Mouse (Mus musculus): ENCODE measurements at regions not wholly inside any gene's neighbourhood (a gene's known extent, or its start where the extent isn't known, plus 50 kb on each side); places are given as distances from the start of the nearest gene placed in this dataset.

GRCm38 (mm10) chr12:35429473-35429872 is 105.4 kb downstream of the Ahr start:
- H3K36me3 ChIP-seq, result no peaks in the 10 kb centered on the region
- DNase-seq (ENCODE audit: low spot score), result no peak
- H3K4me3 ChIP-seq, result no peak overlapping the region
- 86% methylated on average over 1 of the region's 1 CpGs for whole genome bisulfite sequencing
- no peaks in the 10 kb centered on the region for H3K9me3 ChIP-seq (replicated peaks)
- no peaks in the 10 kb centered on the region for H3K4me1 ChIP-seq
- no peaks in the 10 kb centered on the region for H3K27me3 ChIP-seq (ENCODE audit: low read depth, poor library complexity, severe bottlenecking)
- H3K27ac ChIP-seq, result no peak overlapping the region

- Histone ChIP-seq H3K4me3 (no peak overlapping the region), H3K36me3 (no peaks in the 10 kb centered on the region), H3K9me3 (replicated peaks) (no peaks in the 10 kb centered on the region), H3K27ac (no peak overlapping the region), H3K27me3 (ENCODE audit: low read depth, poor library complexity, severe bottlenecking) (peaks cover 3% of the 10 kb centered on the region; the same call in 1 of the 2 replicates), H3K4me1 (peaks cover 7% of the 10 kb centered on the region; the same call in 1 of the 2 replicates)
- WGBS, result 85% methylated on average over 2 of the region's 2 CpGs
- DNase-seq (ENCODE audit: low spot score), result no peak
Measured at GRCm38 (mm10) chr12:35419206-35419605, 115.6 kb downstream of the Ahr start.

DNA sequence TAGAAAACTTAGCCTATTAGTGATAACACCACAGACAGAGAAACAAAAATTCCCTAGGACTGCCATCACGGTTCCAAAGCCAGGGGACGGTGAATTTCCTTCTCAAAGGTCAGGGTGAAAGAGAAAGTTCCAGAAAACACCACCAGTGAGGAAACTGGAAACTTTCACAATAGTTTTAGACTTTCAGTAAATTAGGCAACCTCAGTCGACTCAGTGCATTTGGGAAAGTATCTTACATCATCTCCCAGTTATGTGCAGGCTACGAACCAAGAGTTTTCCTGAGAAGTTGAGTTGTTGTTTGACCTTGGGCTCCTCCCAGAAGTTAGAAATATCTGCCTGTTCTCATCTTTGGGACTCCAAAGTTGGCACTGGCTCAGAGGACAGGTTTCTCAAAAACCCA is 116.9 kb downstream of the Ahr start:
- no peak overlapping the region for H3K27ac ChIP-seq
- peaks cover 7% of the 10 kb centered on the region; the same call in 1 of the 2 replicates for H3K4me1 ChIP-seq
- no peaks in the 10 kb centered on the region for H3K36me3 ChIP-seq
- no peaks in the 10 kb centered on the region for H3K9me3 ChIP-seq (replicated peaks)
- H3K27me3 ChIP-seq (ENCODE audit: low read depth, poor library complexity, severe bottlenecking), result peaks cover 3% of the 10 kb centered on the region; the same call in 1 of the 2 replicates
- no peak overlapping the region for H3K4me3 ChIP-seq
- 89% methylated on average over 4 of the region's 4 CpGs for WGBS
- DNase-seq (ENCODE audit: low spot score), result no peak

DNA sequence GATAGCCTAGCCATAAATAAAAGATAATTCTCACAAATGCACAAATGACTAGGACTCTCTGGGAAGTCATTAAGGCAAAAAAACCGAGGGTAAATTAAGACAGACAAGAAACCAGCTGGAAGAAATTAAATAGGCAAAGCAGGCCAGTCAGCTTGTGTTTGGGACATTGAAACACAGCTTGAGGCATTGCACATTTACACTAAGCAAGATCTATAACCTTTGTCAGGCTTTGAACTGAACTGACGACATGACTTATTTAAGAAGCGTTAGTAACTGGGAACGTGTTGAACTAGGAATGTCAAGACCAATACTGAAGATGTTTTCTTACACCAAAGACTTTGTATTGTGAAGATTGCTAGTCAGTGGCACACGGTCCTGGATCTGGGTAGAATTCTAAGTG is 118.3 kb downstream of the Ahr start:
- WGBS, result 32% methylated on average over 5 of the region's 5 CpGs
- no peak for DNase-seq (ENCODE audit: low spot score)
- peaks cover 3% of the 10 kb centered on the region; the same call in 1 of the 2 replicates for H3K27me3 ChIP-seq (ENCODE audit: low read depth, poor library complexity, severe bottlenecking)
- no peaks in the 10 kb centered on the region for H3K9me3 ChIP-seq (replicated peaks)
- H3K4me3 ChIP-seq, result no peak overlapping the region
- H3K4me1 ChIP-seq, result peaks cover 7% of the 10 kb centered on the region; the same call in 1 of the 2 replicates
- H3K27ac ChIP-seq, result no peak overlapping the region
- H3K36me3 ChIP-seq, result no peaks in the 10 kb centered on the region

GRCm38 (mm10) chr12:35412715-35413114 is 122.1 kb downstream of the Ahr start:
- 80% methylated on average over 3 of the region's 3 CpGs for WGBS
- Histone ChIP-seq H3K4me1 (peaks cover 7% of the 10 kb centered on the region; the same call in 1 of the 2 replicates), H3K9me3 (replicated peaks) (no peaks in the 10 kb centered on the region), H3K4me3 (no peak overlapping the region), H3K27me3 (ENCODE audit: low read depth, poor library complexity, severe bottlenecking) (no peaks in the 10 kb centered on the region), H3K36me3 (no peaks in the 10 kb centered on the region), H3K27ac (no peak overlapping the region)
- DNase-seq (ENCODE audit: low spot score), result no peak

- no peaks in the 10 kb centered on the region for H3K36me3 ChIP-seq
- H3K4me3 ChIP-seq, result no peak overlapping the region
- no peaks in the 10 kb centered on the region for H3K9me3 ChIP-seq (replicated peaks)
- no peaks in the 10 kb centered on the region for H3K4me1 ChIP-seq
- DNase-seq (ENCODE audit: low spot score), result no peak
- no peaks in the 10 kb centered on the region for H3K27me3 ChIP-seq (ENCODE audit: low read depth, poor library complexity, severe bottlenecking)
- 86% methylated on average over 3 of the region's 3 CpGs for WGBS
- H3K27ac ChIP-seq, result no peak overlapping the region
Measured at GRCm38 (mm10) chr12:35408461-35408860, 126.4 kb downstream of the Ahr start.

DNA sequence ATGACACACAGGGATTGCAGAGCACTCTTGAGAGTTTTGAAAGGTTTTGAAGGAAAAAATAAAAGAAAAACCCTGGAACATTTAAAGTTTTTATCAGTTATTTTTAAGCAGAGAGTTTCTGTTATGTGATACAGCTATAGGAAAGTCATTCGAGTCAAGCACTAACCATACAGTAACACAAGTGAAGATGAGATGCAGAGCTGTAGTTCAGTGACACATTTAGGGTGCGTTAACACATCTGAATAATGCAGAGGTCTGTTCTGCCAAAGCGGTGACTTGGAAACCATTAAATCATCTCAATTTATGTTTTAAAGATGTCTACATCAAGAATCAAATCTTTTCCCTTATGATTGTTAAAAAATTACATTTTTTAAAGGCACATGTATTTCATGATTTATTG is 126.8 kb downstream of the Ahr start:
- Histone ChIP-seq H3K27ac (no peak overlapping the region), H3K9me3 (replicated peaks) (no peaks in the 10 kb centered on the region), H3K36me3 (no peaks in the 10 kb centered on the region), H3K4me1 (no peaks in the 10 kb centered on the region), H3K27me3 (ENCODE audit: low read depth, poor library complexity, severe bottlenecking) (no peaks in the 10 kb centered on the region), H3K4me3 (no peak overlapping the region)
- no peak for DNase-seq (ENCODE audit: low spot score)
- WGBS, result 92% methylated on average over 3 of the region's 3 CpGs

DNA sequence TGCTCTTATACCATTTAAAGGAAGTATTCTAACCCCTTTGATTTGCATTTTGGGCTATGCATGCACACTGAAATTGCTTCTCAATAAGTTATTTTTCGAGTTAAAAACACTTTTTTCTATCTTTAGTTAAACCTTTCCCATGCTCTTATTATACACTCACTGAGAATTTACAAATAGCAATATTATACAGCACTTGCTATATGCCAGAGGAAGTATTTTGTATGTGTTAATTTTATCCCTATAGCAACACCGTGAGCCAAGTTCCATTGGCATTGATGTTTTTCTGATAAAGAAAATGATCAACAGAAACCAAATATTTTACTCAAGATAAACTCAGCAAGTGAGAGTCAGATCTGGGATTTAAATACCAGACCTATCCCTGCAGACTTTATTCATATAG is 133.0 kb downstream of the Ahr start:
- Histone ChIP-seq H3K27ac (no peak overlapping the region), H3K4me3 (no peak overlapping the region), H3K4me1 (no peaks in the 10 kb centered on the region), H3K36me3 (no peaks in the 10 kb centered on the region), H3K9me3 (replicated peaks) (no peaks in the 10 kb centered on the region), H3K27me3 (ENCODE audit: low read depth, poor library complexity, severe bottlenecking) (no peaks in the 10 kb centered on the region)
- DNase-seq (ENCODE audit: low spot score), result no peak
- WGBS, result 74% methylated on average over 2 of the region's 2 CpGs

DNA sequence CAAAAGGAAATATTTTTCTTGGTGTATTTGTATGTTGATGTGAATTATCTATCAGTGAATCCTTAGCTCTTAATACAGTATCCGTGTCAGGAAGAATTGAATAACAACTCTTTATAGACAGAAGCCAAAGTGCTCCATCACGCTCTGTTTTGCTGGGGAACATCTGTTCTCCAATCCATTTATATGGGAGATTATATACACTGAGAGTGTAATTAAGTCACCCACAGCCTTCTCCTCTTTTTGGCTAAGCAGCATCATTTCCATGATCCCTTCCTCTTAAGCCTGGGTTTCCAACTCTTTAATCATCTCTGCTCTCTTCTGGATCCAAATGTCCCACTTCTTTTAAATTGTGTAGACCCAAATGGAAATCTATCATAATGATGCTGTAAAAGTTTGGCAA is 133.6 kb downstream of the Ahr start:
- no peak overlapping the region for H3K4me3 ChIP-seq
- DNase-seq (ENCODE audit: low spot score), result no peak
- no peaks in the 10 kb centered on the region for H3K27me3 ChIP-seq (ENCODE audit: low read depth, poor library complexity, severe bottlenecking)
- H3K36me3 ChIP-seq, result no peaks in the 10 kb centered on the region
- no peaks in the 10 kb centered on the region for H3K4me1 ChIP-seq
- 90% methylated on average over 2 of the region's 2 CpGs for WGBS
- H3K27ac ChIP-seq, result no peak overlapping the region
- no peaks in the 10 kb centered on the region for H3K9me3 ChIP-seq (replicated peaks)

- H3K9me3 ChIP-seq (replicated peaks), result no peaks in the 10 kb centered on the region
- no peak overlapping the region for H3K27ac ChIP-seq
- H3K4me1 ChIP-seq, result no peaks in the 10 kb centered on the region
- H3K4me3 ChIP-seq, result no peak overlapping the region
- no peaks in the 10 kb centered on the region for H3K27me3 ChIP-seq (ENCODE audit: low read depth, poor library complexity, severe bottlenecking)
- no peaks in the 10 kb centered on the region for H3K36me3 ChIP-seq
- no peak for DNase-seq (ENCODE audit: low spot score)
- 77% methylated on average over 1 of the region's 1 CpGs for WGBS
Measured at GRCm38 (mm10) chr12:35395211-35395610, 139.6 kb downstream of the Ahr start.

GRCm38 (mm10) chr12:35392111-35392510 is 142.7 kb downstream of the Ahr start:
- Histone ChIP-seq H3K36me3 (no peaks in the 10 kb centered on the region), H3K9me3 (replicated peaks) (no peaks in the 10 kb centered on the region), H3K4me1 (no peaks in the 10 kb centered on the region), H3K27me3 (ENCODE audit: low read depth, poor library complexity, severe bottlenecking) (no peaks in the 10 kb centered on the region), H3K27ac (no peak overlapping the region), H3K4me3 (no peak overlapping the region)
- 79% methylated on average over 2 of the region's 2 CpGs for WGBS
- no peak for DNase-seq (ENCODE audit: low spot score)

DNA sequence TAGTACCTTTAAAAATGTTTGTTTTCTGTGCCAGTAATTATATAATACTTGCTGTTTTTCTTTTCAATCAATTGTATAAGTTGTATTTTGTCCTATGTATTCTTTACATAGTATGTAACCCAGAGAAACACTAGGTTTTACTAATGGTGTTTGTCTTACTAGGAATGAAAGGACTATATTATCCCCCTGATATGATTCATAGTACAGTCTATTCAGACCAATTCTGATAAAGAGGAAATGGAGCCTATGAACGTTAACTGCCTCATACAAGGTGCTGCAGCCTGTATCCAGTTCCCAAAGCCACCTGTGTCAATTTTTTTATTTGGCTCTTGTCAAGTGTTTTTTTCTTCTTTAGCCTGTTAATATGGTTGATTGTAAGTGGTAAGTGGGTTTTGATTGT is 144.6 kb downstream of the Ahr start:
- H3K27ac ChIP-seq, result no peak overlapping the region
- no peak overlapping the region for H3K4me3 ChIP-seq
- WGBS, result 93% methylated on average over 1 of the region's 1 CpGs
- no peaks in the 10 kb centered on the region for H3K9me3 ChIP-seq (replicated peaks)
- no peak for DNase-seq (ENCODE audit: low spot score)
- H3K27me3 ChIP-seq (ENCODE audit: low read depth, poor library complexity, severe bottlenecking), result no peaks in the 10 kb centered on the region
- no peaks in the 10 kb centered on the region for H3K4me1 ChIP-seq
- H3K36me3 ChIP-seq, result no peaks in the 10 kb centered on the region

- Histone ChIP-seq H3K9me3 (replicated peaks) (no peaks in the 10 kb centered on the region), H3K4me3 (no peak overlapping the region)
Measured at GRCm38 (mm10) chr12:35389839-35390238, 145.0 kb downstream of the Ahr start.

GRCm38 (mm10) chr12:35384211-35384610 is 150.6 kb downstream of the Ahr start:
- DNase-seq (ENCODE audit: low spot score), result no peak
- H3K36me3 ChIP-seq, result no peaks in the 10 kb centered on the region
- 75% methylated on average over 4 of the region's 4 CpGs for WGBS
- no peaks in the 10 kb centered on the region for H3K27me3 ChIP-seq (ENCODE audit: low read depth, poor library complexity, severe bottlenecking)
- no peak overlapping the region for H3K4me3 ChIP-seq
- no peak overlapping the region for H3K27ac ChIP-seq
- no peaks in the 10 kb centered on the region for H3K9me3 ChIP-seq (replicated peaks)
- no peaks in the 10 kb centered on the region for H3K4me1 ChIP-seq

More at GRCm38 (mm10) chr12:35389839-35390238, 145.0 kb downstream of the Ahr start:
- DNase-seq (ENCODE audit: low spot score), result no peak
- no peak overlapping the region for H3K27ac ChIP-seq
- no peaks in the 10 kb centered on the region for H3K36me3 ChIP-seq
- no peaks in the 10 kb centered on the region for H3K4me1 ChIP-seq
- H3K27me3 ChIP-seq (ENCODE audit: low read depth, poor library complexity, severe bottlenecking), result no peaks in the 10 kb centered on the region
